Mouse (Mus musculus) left cerebral cortex, adult 8-10 months (tissue): ENCODE results near the gene Fbxo22. TPM values are rescaled to one million over a fixed set of nuclear protein-coding genes. Genes with fewer than 3 reads are reported as not detected.
A peak's percentile ranks its signal among the peaks of the same experiment; 100 is the strongest.
"Not testable (repeated sequence)": the region's sequence is repeated elsewhere in the genome, so short reads cannot be mapped to it uniquely, and the experiment has no call there.

ENCODE experiments used
- DNase-seq, 2 experiments: peaks; one replicate each; pipeline ENCODE4 v3.0.0; 2022; ENCODE audit warnings: low spot score in 2 of 2
- total RNA-seq, 4 experiments: library from RNA; stranded (reverse); gene quantifications; 2 replicates each; pipeline ENCODE4 v1.2.4; 2022

Fbxo22 gene
- total RNA-seq, 4 experiments from 2014 or later, result 39.9 to 43.1 (median 41.3) TPM

DNA sequence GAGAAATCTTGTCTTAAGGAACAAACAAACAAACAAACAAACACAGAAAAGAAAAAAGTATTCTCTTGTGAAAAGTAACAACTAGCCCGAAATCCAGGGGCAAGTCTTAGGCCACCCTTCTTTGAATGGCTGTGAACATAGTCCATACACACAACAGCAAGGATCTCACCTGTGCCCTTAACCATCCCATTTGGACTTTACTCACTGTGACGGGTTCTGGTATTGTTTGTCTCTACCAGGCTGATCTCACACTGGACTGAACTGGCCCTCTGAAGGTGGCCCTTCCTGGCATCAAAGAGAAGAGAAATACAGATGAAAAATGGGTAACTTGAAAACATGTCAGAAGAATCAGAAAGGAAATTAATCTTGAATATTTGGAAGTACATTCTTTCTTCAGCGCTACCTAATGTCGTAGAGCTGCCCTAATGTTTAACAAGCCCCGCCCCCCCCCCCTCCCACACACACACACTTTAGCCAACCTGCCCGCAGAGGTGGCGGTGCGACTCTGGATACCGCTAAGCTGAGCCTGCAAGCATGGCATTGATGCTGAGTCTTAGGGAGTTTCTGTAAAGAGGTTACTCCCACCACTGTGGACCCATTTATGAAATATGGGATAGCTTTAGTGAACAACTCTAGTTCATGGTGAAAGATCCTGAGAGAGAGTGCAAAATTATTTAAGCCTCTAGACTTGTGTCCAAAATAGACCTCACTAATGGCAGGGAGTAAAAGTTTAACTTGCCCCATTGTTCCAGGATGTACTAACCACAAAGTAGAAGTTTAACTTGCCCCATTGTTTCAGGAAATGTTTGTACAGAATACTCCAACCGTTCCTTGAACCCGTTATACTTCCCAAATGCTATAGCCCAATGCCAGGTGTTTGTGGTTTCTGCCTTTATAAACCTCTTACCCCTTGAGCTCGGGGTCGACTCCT lies 27.8 kb downstream of the Fbxo22 start:
- no peak for DNase-seq

DNA sequence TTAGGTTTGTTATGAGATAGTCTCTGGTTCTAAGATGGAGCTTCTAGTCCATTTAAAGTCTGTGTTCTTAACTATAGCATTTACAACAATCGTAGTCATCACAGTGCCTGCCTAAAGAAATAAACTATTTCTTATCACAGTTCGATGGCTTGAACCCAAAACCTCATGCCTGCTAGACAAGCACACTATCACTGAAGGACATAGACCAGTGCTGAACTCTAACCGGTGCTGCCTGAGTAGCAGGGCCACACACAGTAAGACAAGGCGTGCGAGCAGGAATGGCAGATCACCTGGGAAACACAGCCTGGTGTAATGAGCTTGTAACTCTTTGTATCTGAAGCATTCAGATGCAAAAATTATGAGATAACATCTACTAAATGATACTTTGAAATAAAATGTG lies 32.1 kb downstream of the Fbxo22 start:
- no peak for DNase-seq

DNA sequence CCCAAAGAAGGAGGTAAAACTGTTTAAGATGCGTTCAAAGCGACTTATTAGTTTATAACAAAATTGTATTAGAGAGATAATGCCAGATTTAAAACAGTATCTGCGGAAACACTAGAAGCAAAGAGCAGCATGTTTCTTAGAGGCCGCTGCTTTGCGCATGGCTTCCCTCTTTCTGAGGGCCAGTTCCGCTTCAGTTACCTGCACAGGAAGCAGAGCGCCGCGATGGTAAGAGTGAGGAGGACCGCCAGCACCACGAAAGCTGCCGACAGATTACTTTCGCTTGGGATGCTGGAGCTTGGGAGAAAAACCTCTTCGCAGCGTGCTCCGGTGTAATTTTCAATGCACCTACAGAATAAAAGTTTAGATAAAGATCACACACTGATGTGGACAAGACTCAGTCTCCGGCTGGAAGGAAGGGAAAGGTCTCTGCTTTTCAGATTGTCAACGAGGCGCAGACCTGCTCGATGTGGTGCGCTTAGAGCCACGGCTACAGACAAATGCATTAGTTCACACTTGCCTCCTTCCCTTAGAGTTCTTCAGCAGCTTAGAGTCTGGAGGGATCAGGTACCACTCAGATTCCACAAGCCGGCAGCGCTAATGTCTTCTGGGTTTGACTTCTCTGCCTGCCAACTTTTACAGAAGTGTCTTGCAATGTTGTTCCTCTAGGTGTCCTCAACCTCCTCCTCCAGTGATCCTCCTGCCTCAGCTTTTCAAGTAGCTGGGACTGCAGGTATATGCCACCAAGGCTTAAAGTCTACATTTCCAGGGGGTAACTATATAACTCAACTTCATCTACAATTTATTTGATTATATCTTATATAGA lies 33.3 kb downstream of the Fbxo22 start:
- DNase-seq, result no peak

DNA sequence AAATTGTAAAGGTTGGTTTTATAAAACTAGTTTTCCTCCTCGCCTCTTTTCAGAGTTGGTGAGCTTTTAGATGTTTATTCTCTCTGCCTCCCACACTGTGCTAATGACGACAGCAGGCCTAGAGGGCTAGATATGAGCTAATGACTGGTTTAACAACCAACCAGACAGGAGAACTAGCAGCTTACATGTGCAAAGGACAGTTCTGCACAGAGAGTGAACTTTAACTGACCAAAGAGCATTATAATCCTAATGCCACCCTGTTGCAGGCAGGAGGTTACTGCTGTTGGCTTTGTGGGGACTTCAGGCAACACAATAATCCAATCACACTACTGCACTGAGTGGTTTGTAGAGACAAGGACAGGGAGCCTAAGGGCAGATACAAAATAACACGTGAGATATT lies 34.6 kb downstream of the Fbxo22 start:
- DNase-seq, result no peak

DNA sequence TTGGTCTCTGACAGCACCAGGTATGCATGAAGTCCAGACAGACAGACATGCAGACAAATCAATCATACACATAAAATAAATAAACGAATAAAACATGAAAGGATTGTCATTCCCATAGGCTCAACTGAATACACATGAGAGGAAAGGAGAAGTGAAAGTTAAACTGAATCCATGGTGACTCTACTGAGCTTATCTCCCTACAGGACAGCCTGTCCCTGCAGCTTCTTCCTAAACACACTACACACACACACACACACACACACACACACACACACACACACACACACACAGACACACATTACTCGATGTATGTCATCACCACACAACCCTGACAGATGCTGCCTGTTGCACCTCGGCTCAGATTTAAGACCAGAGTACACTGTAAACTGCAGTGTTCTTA lies 35.4 kb downstream of the Fbxo22 start:
- DNase-seq, result no peak

DNA sequence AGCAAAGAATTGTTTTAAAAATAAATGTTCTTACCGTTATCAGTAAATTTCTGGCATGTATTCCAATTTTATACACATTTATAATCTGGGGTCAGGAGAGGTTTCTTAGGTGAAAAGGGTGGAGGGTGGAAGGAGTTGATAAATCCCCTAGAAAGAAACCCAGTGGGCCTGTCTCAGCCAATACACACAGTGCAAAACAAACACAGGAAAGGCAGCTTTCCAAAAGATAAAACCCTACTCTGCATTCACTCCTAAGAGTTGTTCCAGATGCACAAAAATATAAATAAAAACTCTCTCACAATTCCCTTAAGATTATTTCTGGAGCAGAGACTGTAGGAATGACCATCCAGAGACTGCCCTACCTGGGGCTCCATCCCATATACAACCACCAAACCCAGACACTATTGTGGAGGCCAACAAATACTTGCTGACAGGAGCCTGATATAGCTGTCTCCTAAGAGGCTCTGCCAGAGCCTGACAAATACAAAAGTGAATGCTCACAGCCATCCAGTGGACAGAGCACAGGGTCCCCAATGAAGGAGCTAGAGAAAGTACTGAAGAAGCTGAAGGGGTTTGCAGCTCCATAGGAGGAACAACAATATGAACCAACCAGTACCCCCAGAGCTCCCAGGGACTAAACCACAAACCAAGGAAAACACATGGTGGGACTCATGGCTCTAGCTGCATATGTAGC lies 36.5 kb downstream of the Fbxo22 start:
- DNase-seq, result not testable (repeated sequence)

DNA sequence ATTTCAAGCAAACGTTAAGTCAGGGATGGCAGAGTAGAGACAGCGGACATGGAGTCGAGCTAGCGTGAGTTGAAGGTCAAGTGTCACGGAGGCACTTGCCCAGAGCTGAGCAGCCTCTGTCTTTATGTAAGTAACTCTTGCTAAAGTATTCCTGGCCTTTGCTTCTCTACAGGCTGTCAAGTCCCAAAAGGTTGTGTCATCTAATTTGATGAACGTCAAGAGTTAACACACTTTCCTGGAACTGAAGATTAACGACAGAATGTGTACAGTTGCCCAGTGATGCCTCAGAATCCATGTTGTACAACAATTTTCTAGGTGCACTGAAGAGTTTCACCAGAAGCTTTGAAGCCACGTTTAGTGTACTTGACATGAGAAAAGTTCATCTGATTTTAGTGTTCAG lies 37.7 kb downstream of the Fbxo22 start:
- no peak for DNase-seq

DNA sequence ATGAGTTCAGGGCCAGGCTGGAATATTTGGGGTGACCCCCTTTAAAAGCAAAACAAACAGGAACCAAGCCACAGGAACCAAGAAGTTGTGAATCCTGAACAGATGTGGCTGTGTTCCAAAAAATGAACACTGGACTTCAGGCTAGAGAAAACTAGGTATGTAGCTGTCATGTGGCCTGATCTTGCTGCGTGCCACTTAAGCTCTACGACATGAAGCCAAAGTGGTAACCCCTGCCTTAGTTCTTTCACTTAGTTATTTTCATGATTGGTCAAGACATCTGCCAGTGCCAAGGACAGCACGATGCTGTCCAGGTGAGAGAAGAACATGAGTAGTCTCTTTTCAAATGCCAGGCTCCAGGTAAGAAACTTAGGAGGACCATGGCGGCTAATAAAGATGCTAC lies 38.2 kb downstream of the Fbxo22 start:
- DNase-seq, result no peak

DNA sequence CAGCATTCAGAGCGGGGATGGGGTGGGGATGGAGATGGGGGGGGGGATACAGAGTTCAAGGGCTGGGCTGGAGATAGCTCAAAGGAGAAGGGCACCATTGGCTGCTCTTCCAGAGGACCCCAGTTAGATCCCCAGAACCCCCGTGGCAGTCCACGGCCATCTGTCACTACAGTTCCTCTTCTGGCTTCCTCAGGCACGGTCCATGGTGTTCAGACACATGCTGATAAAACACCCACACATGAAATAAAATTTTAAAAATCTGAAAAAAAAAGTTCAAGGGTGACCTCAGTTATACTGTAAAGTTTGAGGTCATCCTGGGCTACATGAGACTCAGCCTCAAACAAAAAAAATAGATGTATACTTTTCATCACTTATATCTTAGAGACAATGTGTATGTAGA lies 39.7 kb downstream of the Fbxo22 start:
- no peak for DNase-seq

DNA sequence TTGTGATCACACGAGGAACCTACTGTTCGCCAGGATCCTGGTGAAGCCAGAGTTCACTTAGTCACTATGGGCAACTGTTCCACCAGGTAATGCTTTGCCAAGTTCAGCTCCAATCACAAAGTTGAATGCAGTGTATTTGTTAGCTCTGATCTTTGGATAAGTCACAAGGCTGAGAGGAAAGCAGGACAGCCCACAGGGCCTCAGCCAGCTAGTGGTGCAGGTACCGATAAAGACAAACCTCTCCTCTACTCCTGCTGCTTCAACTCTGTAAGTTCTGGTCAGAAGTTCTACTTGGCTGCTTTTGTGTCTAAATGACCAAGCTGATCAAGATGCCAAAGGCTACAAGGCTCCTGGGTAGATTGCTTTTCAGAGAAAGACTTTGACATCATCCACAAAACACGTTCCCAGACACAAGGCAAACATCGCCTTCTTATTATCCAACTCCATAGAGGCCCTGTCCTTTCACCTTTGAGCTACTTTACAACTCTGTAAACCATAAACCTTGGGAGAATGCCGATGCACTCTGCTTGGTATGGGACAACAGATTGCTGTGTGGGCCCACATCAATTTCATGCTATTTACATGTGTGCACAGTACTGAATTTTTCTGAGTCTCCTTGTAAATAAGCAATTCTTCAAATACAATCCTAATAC lies 42.0 kb downstream of the Fbxo22 start:
- DNase-seq, result no peak

DNA sequence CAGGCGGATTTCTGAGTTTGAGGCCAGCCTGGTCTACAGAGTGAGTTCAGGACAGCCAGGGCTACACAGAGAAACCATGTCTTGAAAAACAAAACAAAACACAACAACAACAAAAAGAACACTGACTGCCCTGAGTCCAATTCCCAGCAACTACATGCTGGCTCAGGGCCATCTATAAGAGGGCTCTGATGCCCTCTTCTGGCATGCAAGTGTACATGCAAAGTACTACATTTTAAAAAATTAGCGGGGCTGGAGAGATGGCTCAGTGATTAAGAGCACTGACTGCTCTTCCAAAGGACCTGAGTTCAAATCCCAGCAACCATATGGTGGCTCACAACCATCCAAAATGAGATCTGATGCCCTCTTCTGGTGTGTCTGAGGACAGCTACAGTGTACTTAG lies 43.4 kb downstream of the Fbxo22 start:
- DNase-seq, result not testable (repeated sequence)

DNA sequence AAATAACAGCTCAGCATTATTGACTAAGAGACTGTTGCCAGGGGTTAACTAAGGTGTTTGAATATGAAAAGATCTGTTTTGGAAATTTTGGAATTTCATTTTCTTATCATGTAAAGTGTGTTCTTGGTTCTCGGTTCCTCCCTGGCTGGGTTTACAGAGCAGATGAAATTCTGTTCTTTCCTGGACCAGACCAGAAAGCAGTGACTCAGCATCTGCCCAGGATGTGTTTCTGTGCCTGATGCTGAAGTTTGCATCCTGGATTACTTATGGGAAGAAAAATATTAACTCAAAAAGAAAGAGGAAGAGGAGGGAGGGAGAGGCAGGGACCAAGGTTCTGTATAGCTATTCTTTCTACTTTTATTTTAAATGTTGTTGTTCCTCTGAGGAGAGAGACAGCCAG lies 45.1 kb downstream of the Fbxo22 start:
- DNase-seq, result no peak

DNA sequence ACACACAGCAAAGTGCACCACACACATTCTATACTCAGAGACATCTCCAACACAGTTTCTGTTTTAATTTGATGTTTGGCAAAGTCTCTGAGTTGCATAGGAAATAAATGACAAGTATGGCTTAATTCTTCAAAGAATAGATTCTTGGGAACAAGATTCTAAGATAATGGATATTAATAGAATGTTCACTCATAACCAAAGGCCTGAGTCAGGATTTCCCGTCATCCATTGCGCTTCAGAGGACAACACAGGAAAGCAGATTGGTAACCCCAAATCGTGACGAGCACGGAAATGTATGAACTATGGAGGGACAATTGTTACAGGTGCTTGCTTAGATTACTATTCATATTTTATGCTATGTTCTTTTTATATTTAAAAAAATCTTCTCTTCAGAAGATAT lies 46.3 kb downstream of the Fbxo22 start:
- no peak for DNase-seq

DNA sequence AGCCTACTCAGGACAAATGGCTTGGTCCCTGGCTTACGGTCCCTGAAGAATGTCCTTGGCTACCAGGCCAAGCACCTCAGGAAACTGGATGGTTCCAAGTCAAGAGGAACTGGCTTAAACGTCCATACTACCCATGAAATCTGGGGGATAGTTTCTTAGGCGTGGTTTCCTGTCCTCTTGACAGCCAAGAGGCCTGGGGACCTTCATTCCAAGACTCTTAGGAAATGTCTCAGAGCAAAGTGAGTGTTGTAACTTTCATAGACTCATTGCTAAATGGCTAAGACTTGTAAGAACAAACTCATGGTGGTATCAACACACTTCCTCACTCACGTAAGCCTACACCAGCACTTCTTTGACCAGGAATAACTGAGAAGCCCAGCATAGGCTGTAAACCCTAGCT lies 46.9 kb downstream of the Fbxo22 start:
- DNase-seq, result no peak

DNA sequence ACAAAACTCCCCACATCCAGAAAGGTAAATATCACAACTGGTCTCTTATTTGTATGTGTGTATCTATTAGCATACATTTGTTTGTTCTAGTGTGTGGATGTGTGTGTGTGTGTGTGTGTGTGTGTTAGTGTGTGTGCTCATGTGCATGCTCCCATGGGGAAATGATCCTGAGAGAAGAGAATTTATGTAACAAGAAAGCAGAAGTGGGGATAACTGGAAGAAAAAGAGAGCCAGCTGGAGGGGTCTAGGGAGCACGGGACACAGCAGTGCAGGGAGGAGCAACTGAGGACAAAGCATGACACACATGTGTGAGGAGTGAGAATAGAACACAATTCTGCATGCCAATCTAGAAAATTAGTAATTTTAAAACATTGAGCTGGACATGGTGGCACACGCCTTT lies 48.4 kb downstream of the Fbxo22 start:
- DNase-seq, result no peak

DNA sequence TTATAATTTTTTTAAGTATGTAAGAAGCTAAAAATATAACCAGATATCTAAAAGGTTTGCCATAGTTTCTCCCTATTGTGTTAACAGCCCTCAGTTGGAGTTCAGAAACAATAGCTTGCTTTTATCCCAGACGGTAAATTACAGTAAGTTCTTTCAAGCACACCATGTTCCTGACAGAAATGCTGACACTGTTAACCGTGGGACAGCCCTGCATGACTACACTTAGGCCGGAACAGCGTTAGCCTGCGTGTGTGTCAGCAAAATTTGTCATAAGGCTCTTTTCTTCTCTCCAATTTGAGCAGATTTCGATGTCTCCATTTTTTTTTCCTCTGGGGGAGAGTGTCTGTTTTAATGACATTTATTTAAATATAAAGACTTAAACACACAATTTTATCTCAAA lies 51.0 kb downstream of the Fbxo22 start:
- DNase-seq, result no peak

DNA sequence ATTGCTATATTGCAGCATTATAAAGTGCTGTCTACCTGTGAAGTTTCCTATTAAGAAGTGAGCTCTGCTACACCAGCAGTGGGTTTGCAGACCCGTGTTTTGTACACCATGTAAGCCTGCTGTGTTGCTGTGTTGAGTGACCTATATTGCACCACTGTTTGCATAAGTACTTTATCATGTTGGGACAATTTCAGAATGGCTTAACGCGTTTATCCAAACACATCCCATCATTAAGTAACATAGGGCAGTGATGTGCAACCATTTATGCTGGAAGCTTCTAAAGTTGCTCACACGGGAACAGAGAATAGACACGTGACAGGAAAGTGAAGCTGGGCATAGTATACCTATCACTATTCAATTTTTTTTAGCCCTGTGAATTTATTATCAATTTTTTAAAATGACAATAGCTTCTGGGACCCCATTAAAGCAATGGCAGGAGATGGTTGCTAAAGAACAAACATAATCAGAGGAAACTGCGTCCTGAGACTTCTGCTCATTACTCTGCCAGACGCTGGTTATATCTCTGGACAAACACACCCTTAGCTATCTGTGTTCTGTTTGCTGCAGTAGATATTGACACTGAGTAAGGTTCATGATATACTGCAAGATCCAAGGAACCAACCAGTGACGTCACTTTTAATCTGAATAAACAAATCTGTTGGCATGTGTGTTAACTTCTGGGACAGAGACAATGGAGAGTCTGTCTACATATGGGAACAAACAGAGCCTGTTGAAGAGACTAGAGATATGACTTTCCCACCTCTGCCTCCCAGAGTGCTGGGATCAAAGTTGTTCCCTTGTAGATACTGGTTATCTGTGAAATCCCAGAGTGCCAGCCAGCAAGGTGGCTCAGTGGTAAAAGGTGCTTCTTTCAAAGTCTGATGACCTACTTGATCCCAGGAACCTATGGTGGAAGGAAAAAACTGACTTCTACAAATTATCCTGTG lies 55.9 kb downstream of the Fbxo22 start:
- DNase-seq, result no peak

DNA sequence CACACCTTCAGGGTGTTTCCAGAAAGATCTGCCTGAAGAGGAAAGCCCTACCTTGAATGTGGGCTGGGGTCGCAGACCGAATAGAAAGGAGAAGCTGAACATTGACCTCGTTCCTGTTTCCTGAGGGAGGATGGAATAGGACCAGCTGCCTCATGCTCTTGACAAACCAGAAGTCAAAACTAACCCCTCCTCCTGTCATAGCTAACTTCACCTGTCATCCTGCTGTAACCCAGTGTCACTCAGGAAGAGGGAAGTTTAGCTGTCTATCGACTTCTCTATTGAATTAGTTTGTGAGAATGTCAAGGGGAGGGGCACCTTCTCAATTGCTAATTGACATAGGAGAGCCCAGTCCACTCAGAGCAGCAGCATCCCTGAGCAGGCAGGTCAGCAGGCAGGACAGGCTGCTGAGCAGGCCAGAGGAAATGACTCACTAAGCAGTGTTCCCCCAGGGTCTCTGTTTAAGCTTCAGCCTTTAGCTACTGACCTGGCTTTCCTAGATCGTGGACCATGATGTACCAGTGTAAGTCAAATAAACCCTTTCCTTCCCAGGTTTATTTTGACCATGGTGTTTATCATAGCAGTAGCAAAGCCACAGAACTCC lies 63.3 kb downstream of the Fbxo22 start:
- DNase-seq, result no peak

DNA sequence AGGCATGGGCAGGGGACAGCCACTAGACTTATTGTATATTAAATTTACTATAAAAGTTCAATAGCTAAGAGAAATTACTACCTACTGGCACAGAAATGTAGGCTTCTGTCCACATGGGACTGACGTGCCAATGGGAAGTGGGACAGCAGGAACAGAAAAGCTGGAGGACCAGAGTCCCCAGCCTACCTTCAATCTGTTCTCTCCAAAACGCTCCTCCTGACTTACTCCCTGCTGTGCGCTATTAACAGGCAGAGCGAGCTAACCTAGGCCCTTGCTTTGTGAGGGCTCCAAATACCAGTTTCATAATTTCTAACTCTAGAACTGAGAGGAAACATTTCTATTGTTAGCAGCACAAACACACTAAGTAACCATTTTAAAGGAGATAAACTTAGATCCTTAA lies 65.2 kb downstream of the Fbxo22 start:
- DNase-seq, result peak in 1 of 2 experiments; percentile 15
